Mouse (Mus musculus) ovary, adult 2 months (tissue): ENCODE results near the gene Map10. TPM values are rescaled to one million over a fixed set of nuclear protein-coding genes. Genes with fewer than 3 reads are reported as not detected.

ENCODE experiments used
- polyA plus RNA-seq: library from polyadenylated mRNA; depleted of rRNA; stranded (reverse); fragments of >200 nt; gene quantifications from 2 replicates; pipeline ENCODE4 v1.2.3, GENCODE M21; 2012; rRNA removed

The Map10 gene
- polyA plus RNA-seq: 3.3 and 6.5 TPM in 2 replicates

DNA sequence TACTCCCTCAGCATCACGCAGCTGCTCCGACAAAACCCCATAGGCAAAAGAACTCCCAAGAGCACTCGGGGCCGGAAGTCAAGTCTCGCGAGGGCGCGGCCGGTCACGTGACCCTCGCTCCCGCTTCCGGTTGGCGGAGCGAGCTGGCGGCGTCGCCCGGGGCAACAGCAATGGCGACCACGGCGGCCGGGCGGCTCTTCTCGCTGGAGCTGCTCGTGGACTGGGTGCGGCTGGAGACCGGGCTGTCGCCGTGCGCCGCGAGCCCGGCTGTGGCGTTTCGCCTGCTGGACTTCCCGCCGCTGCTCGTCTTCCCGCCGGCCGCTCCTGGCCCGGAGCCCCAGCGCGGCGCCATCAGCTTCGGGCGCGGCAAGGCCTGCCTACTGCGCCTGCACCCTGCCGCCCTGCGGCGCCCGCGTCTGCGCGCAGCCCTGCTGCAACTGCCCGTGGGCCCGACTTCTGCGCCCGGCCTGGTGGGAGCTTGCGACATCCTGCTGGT, at the start of gene Map10:
Gene Map10, plus strand, starts transcription at position 119 of the 496 bp plus-strand sequence.

Other genes with a start within 250 kb of the Map10 start
- gene Sipa1l2, start 100.0 kb upstream of the Map10 start, polyA plus RNA-seq: 18.9 and 19.7 TPM in 2 replicates
- gene Ntpcr, start 60.1 kb downstream of the Map10 start, polyA plus RNA-seq: 38.7 and 41.3 TPM in 2 replicates
- 10.4 and 11.7 TPM in 2 replicates for gene Pcnx2, start 228.5 kb downstream of the Map10 start, polyA plus RNA-seq
- 4.4 and 5.5 TPM in 2 replicates for gene Map3k21, start 240.6 kb downstream of the Map10 start, polyA plus RNA-seq